Mouse (Mus musculus): ENCODE results near the gene Amacr. TPM values are rescaled to one million over a fixed set of nuclear protein-coding genes. Genes with fewer than 3 reads are reported as not detected.

Amacr gene
- polyA plus RNA-seq, 2 experiments from 2014 or later: 4.5 to 4.7 TPM

DNA sequence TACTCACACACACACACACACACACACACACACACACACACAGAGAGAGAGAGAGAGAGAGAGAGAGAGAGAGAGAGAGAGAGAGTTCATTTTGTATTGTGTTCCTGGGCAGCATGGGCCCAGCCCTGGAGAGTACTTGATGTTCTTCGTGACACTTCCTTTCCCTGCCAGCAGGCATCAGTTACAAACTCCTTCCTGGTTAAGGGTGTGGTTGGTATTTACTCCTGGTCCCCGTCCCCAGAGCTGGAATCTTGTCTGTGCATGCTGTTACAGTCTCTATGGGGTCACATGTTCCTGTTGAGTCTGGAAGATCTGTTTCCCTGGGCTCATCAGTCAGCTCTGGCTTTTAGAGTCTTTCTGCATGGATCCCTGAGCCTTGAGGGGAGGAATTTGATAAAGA lies 8.9 kb downstream of the Amacr start:
- ATAC-seq: no peak

DNA sequence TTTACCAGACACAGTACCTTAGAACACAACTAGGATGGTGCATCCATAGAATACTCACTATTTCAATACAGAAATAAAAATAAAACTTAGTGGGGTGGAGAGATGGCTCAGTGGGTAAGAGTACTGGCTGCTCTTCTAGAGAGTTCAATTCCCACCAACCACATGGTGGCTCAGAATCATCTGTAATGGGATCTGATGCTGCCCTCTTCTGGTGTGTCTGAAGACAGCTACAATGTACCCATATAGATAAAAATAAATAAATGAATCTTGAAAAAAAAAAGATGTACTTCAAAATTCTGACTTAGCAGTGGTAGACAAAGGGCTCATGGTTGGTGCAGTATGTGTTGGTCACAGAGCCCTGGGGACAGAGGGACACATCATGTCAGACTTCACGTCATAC lies 10.0 kb downstream of the Amacr start:
- ATAC-seq: no peak

DNA sequence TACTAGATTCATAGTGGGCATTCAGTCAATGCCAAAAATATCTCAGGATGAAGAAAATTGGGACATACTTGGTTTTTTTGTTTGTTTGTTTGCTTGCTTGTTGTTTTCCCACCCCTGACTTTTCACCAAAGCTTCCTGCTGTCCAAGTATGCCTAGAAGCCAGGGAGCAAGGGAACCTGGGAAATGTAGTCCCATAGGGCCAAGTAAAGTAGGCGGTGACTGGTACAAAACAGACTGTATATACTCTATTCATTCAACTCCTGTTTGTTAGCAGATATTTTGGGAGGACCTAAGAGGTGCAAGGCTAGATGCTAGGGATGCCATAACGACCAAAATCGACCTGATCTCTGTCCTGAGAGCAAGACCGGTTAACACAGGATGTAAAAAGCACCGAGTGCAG lies 18.3 kb downstream of the Amacr start:
- no peak for ATAC-seq

DNA sequence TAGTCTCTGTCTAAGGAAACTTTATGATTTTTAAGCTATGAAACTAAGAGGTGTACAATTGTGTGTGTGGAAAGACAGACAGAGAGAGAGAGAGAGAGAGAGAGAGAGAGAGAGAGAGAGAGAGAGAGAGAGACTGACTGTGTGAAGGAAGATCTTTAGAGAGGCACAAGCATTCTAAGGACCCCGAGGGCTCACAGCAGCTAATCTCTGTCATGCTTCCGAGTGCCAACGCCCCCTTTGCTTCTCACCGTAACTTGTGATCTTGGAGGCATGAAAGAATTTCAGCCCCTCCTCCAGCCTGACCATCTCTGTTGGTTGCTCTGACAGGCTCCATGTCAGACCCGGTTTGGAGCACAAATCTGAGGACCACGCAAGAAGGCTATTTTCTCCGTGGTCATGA lies 18.9 kb downstream of the Amacr start, which contains the start of gene Slc45a2:
Slc45a2 (plus strand) TSS at position 301 of the 400 bp plus-strand sequence.
- no peak for ATAC-seq

DNA sequence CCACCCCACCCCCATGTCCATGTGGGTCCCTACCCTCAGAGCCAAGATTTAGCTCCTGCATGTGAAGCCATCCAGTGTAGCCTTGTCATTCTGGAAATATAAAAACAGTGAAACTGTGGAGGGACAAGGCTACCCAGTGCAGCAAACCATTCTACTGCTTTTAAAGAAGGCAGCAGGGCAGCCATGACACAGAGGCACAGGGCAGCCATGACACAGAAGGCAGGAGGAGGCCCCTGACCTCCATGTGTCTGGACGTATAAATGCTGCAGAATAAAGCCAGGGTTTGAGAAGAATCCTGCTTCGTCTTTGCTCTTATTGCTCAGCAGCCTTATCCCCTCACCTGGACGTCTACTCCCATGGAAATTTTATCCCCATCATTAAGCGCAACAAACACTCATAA lies 22.2 kb downstream of the Amacr start:
- ATAC-seq: no peak

GRCm38 (mm10) chr15:11004646-11005045 lies 23.1 kb downstream of the Amacr start:
- ATAC-seq: no peak

GRCm38 (mm10) chr15:11008756-11009155 lies 27.2 kb downstream of the Amacr start:
- no peak for ATAC-seq

- ATAC-seq: no peak
Observed at GRCm38 (mm10) chr15:11010976-11011548, 29.5 kb downstream of the Amacr start.

- ATAC-seq: no peak
Observed at GRCm38 (mm10) chr15:11014931-11015330, 33.4 kb downstream of the Amacr start.

- no peak for ATAC-seq
Observed at GRCm38 (mm10) chr15:11026801-11027561, 45.4 kb downstream of the Amacr start.

- ATAC-seq: no peak
Observed at GRCm38 (mm10) chr15:11030188-11030587, 48.6 kb downstream of the Amacr start.

- ATAC-seq: no peak
Observed at GRCm38 (mm10) chr15:11035947-11036474, 54.5 kb downstream of the Amacr start.

DNA sequence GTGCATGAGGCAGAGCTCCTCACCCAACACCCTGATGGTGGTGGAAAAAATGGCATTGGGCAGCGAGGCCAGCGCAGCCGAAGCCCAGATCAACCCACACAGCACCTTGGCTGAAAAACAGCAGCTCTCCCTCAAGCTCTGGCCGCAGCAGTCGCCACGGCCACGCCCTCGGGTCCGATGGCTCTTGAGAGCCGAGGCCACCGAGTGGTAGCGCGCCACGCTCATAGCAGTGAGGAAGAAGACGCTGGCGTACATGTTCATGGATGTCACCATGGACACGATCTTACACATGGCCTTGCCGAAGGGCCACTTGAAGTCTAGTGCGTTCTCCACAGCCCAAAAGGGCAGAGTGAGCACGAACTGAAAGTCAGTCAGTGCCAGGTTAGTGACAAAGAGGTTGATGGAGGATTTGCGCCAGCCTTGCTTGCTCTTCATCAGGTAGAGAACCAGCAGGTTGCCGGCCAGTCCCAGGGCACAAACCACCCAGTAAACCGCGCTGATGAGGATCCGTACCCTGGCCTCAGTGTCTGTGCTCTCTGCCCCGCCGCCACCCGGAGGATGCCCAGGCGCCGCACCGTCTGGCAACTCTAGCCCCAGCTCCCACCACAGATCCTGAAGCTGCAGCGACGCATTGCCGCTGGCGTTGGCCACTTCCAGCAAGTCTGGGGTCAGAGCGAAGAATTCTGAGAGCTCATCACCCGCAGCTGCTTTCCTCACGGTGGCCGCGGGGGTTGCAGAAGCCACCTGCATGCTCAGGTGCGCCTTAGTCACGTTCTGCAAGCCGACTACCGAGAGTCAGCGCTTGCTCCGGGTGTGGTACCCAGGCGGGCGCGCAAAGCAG lies 55.2 kb downstream of the Amacr start:
- no peak for ATAC-seq

GRCm38 (mm10) chr15:11037376-11037695 lies 55.8 kb downstream of the Amacr start:
- ATAC-seq: no peak

GRCm38 (mm10) chr15:11037711-11038110 lies 56.2 kb downstream of the Amacr start, which contains the start of gene Rxfp3:
Gene Rxfp3 (minus strand): TSS chr15:11037991.
- no peak for ATAC-seq

- no peak for ATAC-seq
Observed at GRCm38 (mm10) chr15:11038476-11038875, 56.9 kb downstream of the Amacr start.

GRCm38 (mm10) chr15:11040067-11040466 lies 58.5 kb downstream of the Amacr start:
- no peak for ATAC-seq

GRCm38 (mm10) chr15:11041229-11041628 lies 59.7 kb downstream of the Amacr start:
- ATAC-seq: no peak

- ATAC-seq: no peak
Observed at GRCm38 (mm10) chr15:11042828-11043227, 61.3 kb downstream of the Amacr start.
